Mouse (Mus musculus) gastrocnemius, adult 8-10 months (tissue): ENCODE measurements around the gene Trp53bp1. TPM values are rescaled to one million over a fixed set of nuclear protein-coding genes. Genes with fewer than 3 reads are reported as not detected.

Experiments
- DNase-seq, 2 experiments: peaks; one replicate each; pipeline ENCODE4 v3.0.0; 2022; ENCODE audit warnings: low spot score in 2 of 2
- total RNA-seq, 4 experiments: library from RNA; stranded (reverse); gene quantifications; 2 replicates each; pipeline ENCODE4 v1.2.4; 2022

Trp53bp1 gene
- total RNA-seq, 4 experiments from 2014 or later, result 16.4 to 33.0 (median 23.5) TPM

GRCm38 (mm10) chr2:121249758-121250157 is 21.4 kb downstream of the Trp53bp1 start:
- no peak for DNase-seq

- no peak for DNase-seq
Observed at GRCm38 (mm10) chr2:121244099-121244498, 27.1 kb downstream of the Trp53bp1 start.

- DNase-seq, result no peak
Observed at GRCm38 (mm10) chr2:121239426-121239825, 31.8 kb downstream of the Trp53bp1 start.

- DNase-seq, result no peak
Observed at GRCm38 (mm10) chr2:121235460-121236072, 35.6 kb downstream of the Trp53bp1 start.

- no peak for DNase-seq
Observed at GRCm38 (mm10) chr2:121228135-121228534, 43.1 kb downstream of the Trp53bp1 start.

- no peak for DNase-seq
Observed at GRCm38 (mm10) chr2:121223010-121223409, 48.2 kb downstream of the Trp53bp1 start.

- DNase-seq, result no peak
Observed at GRCm38 (mm10) chr2:121219994-121220393, 51.2 kb downstream of the Trp53bp1 start.

- no peak for DNase-seq
Observed at GRCm38 (mm10) chr2:121219177-121219576, 52.0 kb downstream of the Trp53bp1 start.

GRCm38 (mm10) chr2:121214491-121214890 is 56.7 kb downstream of the Trp53bp1 start:
- DNase-seq, result no peak

- no peak for DNase-seq
Observed at GRCm38 (mm10) chr2:121206541-121206940, 64.7 kb downstream of the Trp53bp1 start.

GRCm38 (mm10) chr2:121204276-121204675 is 66.9 kb downstream of the Trp53bp1 start:
- DNase-seq, result no peak

GRCm38 (mm10) chr2:121195466-121195865 is 75.7 kb downstream of the Trp53bp1 start:
- no peak for DNase-seq

- no peak for DNase-seq
Observed at GRCm38 (mm10) chr2:121188530-121188929, 82.7 kb downstream of the Trp53bp1 start.

- DNase-seq, result no peak
Observed at GRCm38 (mm10) chr2:121184142-121184541, 87.1 kb downstream of the Trp53bp1 start.

- no peak for DNase-seq
Observed at GRCm38 (mm10) chr2:121183431-121183830, 87.8 kb downstream of the Trp53bp1 start.

GRCm38 (mm10) chr2:121178828-121179479 is 92.3 kb downstream of the Trp53bp1 start:
- DNase-seq, result no peak

GRCm38 (mm10) chr2:121170980-121171742 is 100.0 kb downstream of the Trp53bp1 start, which contains the start of gene Zscan29:
TSS of gene Zscan29 (minus strand) at chr2:121171125.
- peak; percentile 72 to 82 for DNase-seq

- no peak for DNase-seq
Observed at GRCm38 (mm10) chr2:121170481-121170971, 100.7 kb downstream of the Trp53bp1 start, which contains the start of gene Tubgcp4. TSS of gene Tubgcp4 (plus strand) at chr2:121170654.

GRCm38 (mm10) chr2:121169902-121170301 is 101.3 kb downstream of the Trp53bp1 start:
- DNase-seq, result peak in 1 of 2 experiments; percentile 9

- DNase-seq, result no peak
Observed at GRCm38 (mm10) chr2:121169173-121169572, 102.0 kb downstream of the Trp53bp1 start.

GRCm38 (mm10) chr2:121153100-121153499 is 118.1 kb downstream of the Trp53bp1 start:
- no peak for DNase-seq

GRCm38 (mm10) chr2:121149679-121150078 is 121.5 kb downstream of the Trp53bp1 start:
- no peak for DNase-seq
